Mouse (Mus musculus) midbrain, embryonic 15.5 days (tissue): ENCODE data around the gene Mlxipl. TPM values are rescaled to one million over a fixed set of nuclear protein-coding genes. Genes with fewer than 3 reads are reported as not detected.

Source experiments
- ATAC-seq: fragments of 200-750 bp; cut with Nextera tagmentation; replicated peaks from 2 replicates; pipeline ENCODE4 v1.8.0; 2017; ENCODE audit warnings: moderate TSS enrichment
- H3K27ac ChIP-seq: fragments of 300-500 bp; sonication (generic); 2 replicates; pipeline ENCODE4 v1.5.1; 2015; ENCODE audit warnings: mild to moderate bottlenecking, inconsistent platforms
- H3K27me3 ChIP-seq: fragments of 300-500 bp; sonication (generic); replicated peaks from 2 replicates; pipeline ENCODE4 v1.6.1; 2015; ENCODE audit warnings: inconsistent platforms
- H3K36me3 ChIP-seq: fragments of 300-500 bp; sonication (generic); replicated peaks from 2 replicates; pipeline ENCODE4 v1.6.1; 2015; ENCODE audit warnings: inconsistent platforms
- H3K4me1 ChIP-seq: fragments of 300-500 bp; sonication (generic); 2 replicates; pipeline ENCODE4 v1.6.1; 2015; ENCODE audit warnings: inconsistent platforms
- H3K4me2 ChIP-seq: fragments of 300-500 bp; sonication (generic); 2 replicates; pipeline ENCODE4 v1.6.1; 2015; ENCODE audit warnings: inconsistent platforms, mild to moderate bottlenecking, moderate library complexity
- H3K4me3 ChIP-seq: fragments of 300-500 bp; sonication (generic); 2 replicates; pipeline ENCODE4 v1.5.1; 2015; ENCODE audit warnings: mild to moderate bottlenecking, inconsistent platforms
- H3K9ac ChIP-seq: fragments of 300-500 bp; sonication (generic); 2 replicates; pipeline ENCODE4 v1.6.1; 2015; ENCODE audit warnings: mild to moderate bottlenecking, inconsistent platforms
- H3K9me3 ChIP-seq: fragments of 300-500 bp; sonication (generic); 2 replicates; pipeline ENCODE4 v1.6.1; 2016; ENCODE audit warnings: inconsistent platforms
- WGBS: fragments of 180-500 bp; shearing (Covaris S2); methylation state at CpG from one replicate; pipeline ENCODE4 v1.1.7; 2015; ENCODE audit warnings: mixed read lengths; 5-methylcytosine and 5-hydroxymethylcytosine counted together
- polyA plus RNA-seq: library from polyadenylated mRNA; unstranded; fragments of >200 nt; fragmentation: Nextera tagmentation; extraction: Ambion mirVana; gene quantifications from 2 replicates; pipeline ENCODE4 v1.2.1, GENCODE M21; 2015

The Mlxipl gene
- polyA plus RNA-seq, 1 experiment from 2014 or later, result 0.81 TPM

DNA sequence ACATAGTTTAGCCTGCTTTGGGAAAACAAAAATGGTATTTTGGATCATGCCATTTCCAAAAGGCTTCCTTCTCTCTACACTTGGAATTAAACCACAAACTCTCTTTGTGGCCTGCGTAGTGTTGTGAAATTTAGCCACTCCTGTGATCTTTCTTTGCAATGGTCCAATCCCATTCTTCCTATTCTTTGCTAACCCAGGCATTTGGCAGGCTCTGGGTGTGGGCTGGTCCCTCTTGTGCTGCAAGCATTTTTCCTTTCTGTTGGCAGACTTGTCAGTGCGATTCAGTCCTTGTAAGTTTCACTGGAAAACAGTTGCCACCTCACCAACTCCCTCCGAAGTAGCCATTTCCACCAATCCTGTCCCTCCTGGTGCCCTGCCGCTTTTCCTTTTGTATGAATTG, 71.5 kb downstream of the Mlxipl start:
- H3K4me2 ChIP-seq, result no peak overlapping the region
- 92% methylated on average over 4 of the region's 4 CpGs for WGBS
- ATAC-seq, result no peak
- H3K27ac ChIP-seq, result no peak overlapping the region
- no peaks in the 10 kb centered on the region for H3K9me3 ChIP-seq
- no peak overlapping the region for H3K4me3 ChIP-seq
- H3K36me3 ChIP-seq, result peaks cover 13% of the 10 kb centered on the region; the same call in 1 of the 2 replicates
- H3K9ac ChIP-seq, result no peak overlapping the region
- no peaks in the 10 kb centered on the region for H3K27me3 ChIP-seq
- H3K4me1 ChIP-seq, result no peaks in the 10 kb centered on the region

GRCm38 (mm10) chr5:135161650-135162049, 72.0 kb downstream of the Mlxipl start:
- peaks cover 13% of the 10 kb centered on the region; the same call in 1 of the 2 replicates for H3K36me3 ChIP-seq
- H3K4me1 ChIP-seq, result no peaks in the 10 kb centered on the region
- no peak for ATAC-seq
- no peak overlapping the region for H3K27ac ChIP-seq
- no peaks in the 10 kb centered on the region for H3K27me3 ChIP-seq
- no peak overlapping the region for H3K4me3 ChIP-seq
- no peak overlapping the region for H3K9ac ChIP-seq
- H3K9me3 ChIP-seq, result no peaks in the 10 kb centered on the region
- 87% methylated on average over 7 of the region's 7 CpGs for WGBS
- no peak overlapping the region for H3K4me2 ChIP-seq

DNA sequence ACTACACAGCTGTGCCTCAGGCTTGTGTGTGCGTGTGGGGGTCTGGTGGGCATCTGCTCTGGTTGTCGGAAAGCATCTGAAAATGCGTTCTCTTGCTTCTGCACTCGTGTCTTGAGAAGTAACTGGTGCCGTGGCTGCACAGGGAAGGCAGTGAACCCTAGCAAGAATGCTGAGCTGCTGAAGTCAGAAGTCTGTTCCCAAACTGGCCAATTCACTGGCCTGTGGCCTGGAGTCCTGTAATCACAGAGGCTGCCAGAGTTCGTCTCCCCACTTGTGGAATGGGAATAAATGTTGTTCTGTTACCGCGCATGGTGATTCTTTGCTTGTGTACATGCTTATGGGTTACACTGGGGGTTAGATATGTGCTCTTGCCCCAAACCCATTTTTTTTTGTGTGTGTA, 72.7 kb downstream of the Mlxipl start:
- H3K36me3 ChIP-seq, result peaks cover 13% of the 10 kb centered on the region; the same call in 1 of the 2 replicates
- no peak overlapping the region for H3K4me3 ChIP-seq
- H3K9me3 ChIP-seq, result no peaks in the 10 kb centered on the region
- H3K4me1 ChIP-seq, result no peaks in the 10 kb centered on the region
- no peaks in the 10 kb centered on the region for H3K27me3 ChIP-seq
- H3K27ac ChIP-seq, result no peak overlapping the region
- H3K9ac ChIP-seq, result no peak overlapping the region
- no peak overlapping the region for H3K4me2 ChIP-seq
- 94% methylated on average over 8 of the region's 8 CpGs for WGBS
- no peak for ATAC-seq

GRCm38 (mm10) chr5:135162821-135163220, 73.1 kb downstream of the Mlxipl start:
- no peak for ATAC-seq
- Histone ChIP-seq H3K36me3 (peaks cover 13% of the 10 kb centered on the region; the same call in 1 of the 2 replicates), H3K27me3 (no peaks in the 10 kb centered on the region), H3K4me3 (no peak overlapping the region), H3K27ac (no peak overlapping the region), H3K9ac (no peak overlapping the region), H3K9me3 (no peaks in the 10 kb centered on the region), H3K4me1 (0 out of 2 replicates have a peak, but pooled peaks cover 1% of the 10 kb centered on the region), H3K4me2 (no peak overlapping the region)
- 90% methylated on average over 6 of the region's 6 CpGs for WGBS

DNA sequence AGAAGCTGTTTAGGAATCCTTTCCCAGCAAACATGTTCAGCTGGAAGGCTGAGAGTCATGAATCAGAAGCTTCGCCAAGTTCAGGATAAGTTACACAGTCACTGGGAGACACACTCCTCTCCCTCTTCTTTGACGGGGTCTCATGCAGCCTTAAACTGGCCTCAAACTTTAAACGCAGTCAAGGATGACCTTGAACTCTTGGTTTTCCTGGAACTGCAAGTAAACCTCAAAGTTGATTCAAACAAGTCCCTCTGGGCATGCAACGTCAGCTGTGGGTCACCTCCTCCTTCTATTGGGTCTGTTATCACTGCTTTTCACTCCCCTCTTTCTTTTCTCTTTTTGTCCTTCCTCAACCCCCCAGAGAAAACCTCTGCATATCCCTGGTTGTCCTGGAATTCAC, 77.2 kb downstream of the Mlxipl start:
- H3K9ac ChIP-seq, result no peak overlapping the region
- H3K36me3 ChIP-seq, result peaks cover 3% of the 10 kb centered on the region; the same call in 1 of the 2 replicates
- H3K27me3 ChIP-seq, result no peaks in the 10 kb centered on the region
- no peak overlapping the region for H3K27ac ChIP-seq
- H3K4me2 ChIP-seq, result no peak overlapping the region
- H3K4me1 ChIP-seq, result peaks cover 18% of the 10 kb centered on the region
- no peaks in the 10 kb centered on the region for H3K9me3 ChIP-seq
- no peak for ATAC-seq
- 83% methylated on average over 4 of the region's 4 CpGs for WGBS
- H3K4me3 ChIP-seq, result no peak overlapping the region

DNA sequence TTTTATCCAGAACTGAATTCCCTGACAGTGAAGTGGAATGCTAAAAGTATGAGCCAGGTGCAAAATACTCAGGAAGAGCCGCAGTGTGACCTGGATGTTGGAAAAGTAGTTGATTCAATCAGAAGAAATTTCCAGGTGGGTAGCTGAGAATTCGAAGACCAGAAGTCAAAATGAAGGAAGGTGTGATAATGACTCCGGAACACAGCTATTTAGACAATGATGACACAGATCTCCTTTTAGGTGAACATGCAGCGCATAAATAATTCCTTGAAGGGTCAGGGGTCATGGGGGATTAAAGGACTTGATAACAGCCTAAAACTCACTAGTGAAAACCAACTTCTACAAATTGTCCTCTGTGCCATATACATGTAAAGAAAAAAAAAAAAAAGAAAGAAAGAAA, 77.8 kb downstream of the Mlxipl start:
- Histone ChIP-seq H3K27me3 (no peaks in the 10 kb centered on the region), H3K9me3 (no peaks in the 10 kb centered on the region), H3K4me2 (peak overlapping the region; percentile 87; the same call in 1 of the 2 replicates), H3K36me3 (peaks cover 6% of the 10 kb centered on the region; the same call in 1 of the 2 replicates), H3K27ac (no peak overlapping the region), H3K9ac (no peak overlapping the region), H3K4me3 (no peak overlapping the region), H3K4me1 (peaks cover 18% of the 10 kb centered on the region)
- no peak for ATAC-seq
- 98% methylated on average over 4 of the region's 4 CpGs for WGBS

GRCm38 (mm10) chr5:135168063-135169062, 78.7 kb downstream of the Mlxipl start, which contains the start of gene Bcl7b:
Bcl7b (plus strand) TSS chr5:135168283.
- H3K4me2 ChIP-seq, result peak within 1 kb of the TSS; percentile 87
- H3K9me3 ChIP-seq, result no peaks in the 10 kb centered on the region
- H3K9ac ChIP-seq, result peak within 1 kb of the TSS; percentile 91
- H3K27ac ChIP-seq, result peak within 1 kb of the TSS; percentile 100
- 2% methylated on average over 83 of the region's 95 CpGs for WGBS
- H3K4me1 ChIP-seq, result peaks cover 18% of the 10 kb centered on the region
- no peaks in the 10 kb centered on the region for H3K27me3 ChIP-seq
- peaks cover 15% of the 10 kb centered on the region for H3K36me3 ChIP-seq
- H3K4me3 ChIP-seq, result peak within 1 kb of the TSS; percentile 85
- peak; percentile 98 for ATAC-seq

DNA sequence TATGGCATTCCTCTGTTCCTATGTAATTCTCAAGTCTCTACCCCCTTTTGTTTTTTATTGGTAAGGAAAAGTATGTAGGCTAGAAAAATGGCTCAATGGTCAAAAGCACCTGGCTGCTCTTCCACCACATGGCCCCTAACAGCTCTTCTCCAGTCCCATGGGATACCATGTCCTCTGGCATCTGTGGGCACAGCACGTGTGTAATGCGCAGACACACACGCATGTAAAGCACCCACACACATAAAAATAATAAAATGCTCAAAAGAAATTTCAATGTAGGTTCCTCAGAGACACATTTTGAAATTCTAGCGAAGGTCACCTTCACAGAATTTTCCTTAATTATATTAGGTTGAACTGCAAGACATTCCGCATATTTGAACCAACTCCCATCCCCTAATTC, 79.8 kb downstream of the Mlxipl start:
- Histone ChIP-seq H3K4me1 (peaks cover 18% of the 10 kb centered on the region), H3K9me3 (no peaks in the 10 kb centered on the region), H3K4me2 (peak overlapping the region; percentile 87), H3K4me3 (peak overlapping the region; percentile 85), H3K27ac (peak overlapping the region; percentile 100; the same call in 1 of the 2 replicates), H3K36me3 (peaks cover 21% of the 10 kb centered on the region), H3K27me3 (no peaks in the 10 kb centered on the region), H3K9ac (peak overlapping the region; percentile 91)
- ATAC-seq, result no peak
- 89% methylated on average over 5 of the region's 5 CpGs for WGBS

GRCm38 (mm10) chr5:135171688-135172220, 82.1 kb downstream of the Mlxipl start:
- no peak for ATAC-seq
- 96% methylated on average over 6 of the region's 6 CpGs for WGBS
- Histone ChIP-seq H3K36me3 (peaks cover 34% of the 10 kb centered on the region), H3K27me3 (no peaks in the 10 kb centered on the region), H3K4me1 (peaks cover 18% of the 10 kb centered on the region), H3K27ac (no peak overlapping the region), H3K9me3 (no peaks in the 10 kb centered on the region), H3K4me2 (no peak overlapping the region), H3K9ac (no peak overlapping the region), H3K4me3 (no peak overlapping the region)

DNA sequence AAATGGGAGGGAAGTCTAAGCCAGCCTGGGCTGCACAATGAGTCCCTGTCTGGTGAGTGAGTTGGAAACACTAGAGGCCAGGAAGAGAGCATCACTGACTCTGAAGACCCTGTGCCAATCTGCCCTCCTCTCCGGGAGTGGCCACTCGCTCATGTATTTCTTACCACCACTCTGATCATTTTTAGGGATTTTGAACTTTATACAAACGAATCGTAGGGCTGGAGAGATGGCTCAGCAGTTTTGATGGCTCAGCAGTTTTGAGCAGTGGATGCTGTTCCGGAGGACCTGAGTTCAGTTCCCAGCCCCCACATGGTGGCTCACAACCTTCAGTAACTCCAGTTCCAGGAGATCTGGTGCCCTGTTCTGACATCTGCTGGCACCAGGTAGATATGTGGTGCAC, 83.3 kb downstream of the Mlxipl start:
- H3K27me3 ChIP-seq, result no peaks in the 10 kb centered on the region
- no peak overlapping the region for H3K4me2 ChIP-seq
- no peak overlapping the region for H3K27ac ChIP-seq
- H3K9me3 ChIP-seq, result no peaks in the 10 kb centered on the region
- H3K4me3 ChIP-seq, result no peak overlapping the region
- WGBS, result 96% methylated on average over 5 of the region's 5 CpGs
- H3K36me3 ChIP-seq, result peaks cover 40% of the 10 kb centered on the region
- H3K9ac ChIP-seq, result no peak overlapping the region
- no peak for ATAC-seq
- H3K4me1 ChIP-seq, result peaks cover 15% of the 10 kb centered on the region

DNA sequence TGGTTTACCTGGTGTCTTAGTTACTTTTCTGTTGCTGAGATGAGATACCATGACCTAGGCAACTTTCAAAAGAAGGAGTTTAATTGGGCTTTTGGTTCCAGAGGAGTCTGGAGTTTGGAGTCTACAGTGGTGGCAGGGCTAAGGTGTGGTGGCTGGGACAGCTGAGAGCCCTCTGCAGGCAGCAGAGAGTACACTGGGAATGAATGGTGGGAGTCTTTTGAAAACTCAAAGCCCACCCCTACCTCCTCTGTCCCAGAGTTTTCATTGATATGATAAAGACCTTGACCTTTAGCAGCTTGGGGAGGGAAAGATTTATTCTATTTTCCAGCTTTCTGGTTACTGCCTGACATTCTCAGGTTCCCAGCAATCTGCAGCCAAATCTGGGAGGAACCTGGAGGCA, 85.4 kb downstream of the Mlxipl start:
- peaks cover 56% of the 10 kb centered on the region for H3K36me3 ChIP-seq
- no peaks in the 10 kb centered on the region for H3K9me3 ChIP-seq
- ATAC-seq, result no peak
- H3K27ac ChIP-seq, result no peak overlapping the region
- no peaks in the 10 kb centered on the region for H3K27me3 ChIP-seq
- H3K4me1 ChIP-seq, result peaks cover 3% of the 10 kb centered on the region
- no peak overlapping the region for H3K4me2 ChIP-seq
- H3K9ac ChIP-seq, result no peak overlapping the region; the same call in 1 of the 2 replicates
- H3K4me3 ChIP-seq, result no peak overlapping the region

DNA sequence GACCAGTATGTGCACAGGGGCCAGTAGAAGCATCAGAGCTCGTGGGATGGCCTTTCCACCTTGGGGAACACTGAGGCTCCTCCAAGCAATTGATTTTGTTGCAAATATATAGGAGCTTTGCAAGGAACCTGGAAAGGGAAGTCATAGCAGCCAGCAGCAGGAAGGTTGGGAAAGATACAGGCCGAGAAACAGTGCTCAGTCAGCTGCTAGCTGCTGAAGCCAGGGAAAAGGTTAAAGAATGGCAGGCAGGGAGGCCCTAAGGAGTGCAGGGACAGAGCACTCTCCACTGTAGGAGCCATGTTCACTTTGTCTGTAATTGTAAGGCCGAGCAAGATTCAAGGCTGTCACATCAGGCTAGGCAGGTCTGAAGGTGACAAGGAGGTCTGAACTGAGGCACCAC, 88.8 kb downstream of the Mlxipl start:
- Histone ChIP-seq H3K9me3 (no peaks in the 10 kb centered on the region), H3K4me2 (no peak overlapping the region), H3K4me3 (no peak overlapping the region), H3K9ac (no peak overlapping the region), H3K36me3 (peaks cover 66% of the 10 kb centered on the region), H3K27ac (no peak overlapping the region), H3K27me3 (no peaks in the 10 kb centered on the region), H3K4me1 (no peaks in the 10 kb centered on the region)
- 80% methylated on average over 3 of the region's 3 CpGs for WGBS
- no peak for ATAC-seq
